Mouse (Mus musculus) cerebellum, adult 2 months (tissue): ENCODE data around the gene Alppl2. TPM values are rescaled to one million over a fixed set of nuclear protein-coding genes. Genes with fewer than 3 reads are reported as not detected.
A peak's percentile ranks its signal among the peaks of the same experiment; 100 is the strongest.

Experiments
- DNase-seq, 2 experiments: peaks; one replicate each; pipeline ENCODE4 v3.0.0; 2021
- H3K27ac ChIP-seq: fragments of 200-500 bp; 2 replicates; pipeline ENCODE4 v1.5.1; 2012; ENCODE audit warnings: low read length, control low read depth, inconsistent platforms; ENCODE audit not compliant: insufficient read depth
- H3K27me3 ChIP-seq: fragments of 200-500 bp; 2 replicates; pipeline ENCODE4 v1.6.1; 2012; ENCODE audit warnings: inconsistent platforms, mild to moderate bottlenecking, low read length, moderate library complexity; ENCODE audit not compliant: control insufficient read depth, insufficient read depth
- H3K4me1 ChIP-seq: fragments of 200-500 bp; 2 replicates; pipeline ENCODE4 v1.6.1; 2011; ENCODE audit warnings: low read length; ENCODE audit not compliant: control insufficient read depth, insufficient read depth
- H3K4me3 ChIP-seq: fragments of 200-500 bp; replicated peaks from 2 replicates; pipeline ENCODE3; 2011; ENCODE audit warnings: mild to moderate bottlenecking, low read depth, low read length, control low read depth; ENCODE audit not compliant: insufficient read depth
- CTCF ChIP-seq: fragments of 200-500 bp; IDR thresholded peaks from 2 replicates; pipeline ENCODE4 v1.5.1; 2011; ENCODE audit warnings: low read depth, mild to moderate bottlenecking, control low read depth, low read length, moderate library complexity, borderline replicate concordance; ENCODE audit not compliant: insufficient read depth
- POLR2A ChIP-seq: fragments of 200-500 bp; IDR thresholded peaks from 2 replicates; pipeline ENCODE4 v1.6.1; 2011; ENCODE audit warnings: low read length, control low read depth, borderline replicate concordance; ENCODE audit not compliant: insufficient read depth
- WGBS: fragments of 180-500 bp; shearing (Covaris S2); methylation state at CpG from one replicate; pipeline ENCODE4 v1.1.7; 2018; 5-methylcytosine and 5-hydroxymethylcytosine counted together
- polyA plus RNA-seq: library from polyadenylated mRNA; depleted of rRNA; stranded (reverse); fragments of >200 nt; gene quantifications from 2 replicates; pipeline ENCODE4 v1.2.3, GENCODE M21; 2012

The Alppl2 gene
- polyA plus RNA-seq, 1 experiment: not detected

GRCm38 (mm10) chr1:87070720-87071119 is 19.0 kb downstream of the Alppl2 start:
- DNase-seq: no peak
- 56% methylated on average over 16 of the region's 16 CpGs for WGBS
- H3K4me1 ChIP-seq: no peaks in the 10 kb centered on the region; the same call in 1 of the 2 replicates

GRCm38 (mm10) chr1:87060913-87061312 is 28.8 kb downstream of the Alppl2 start:
- H3K4me1 ChIP-seq: no peaks in the 10 kb centered on the region
- TF ChIP-seq POLR2A (no peak), CTCF (no peak)
- H3K4me3 ChIP-seq: no peak overlapping the region
- H3K27ac ChIP-seq: no peak overlapping the region
- no peak for DNase-seq
- no peaks in the 10 kb centered on the region for H3K27me3 ChIP-seq

More at GRCm38 (mm10) chr1:87070720-87071119, 19.0 kb downstream of the Alppl2 start:
- Histone ChIP-seq H3K27me3 (no peaks in the 10 kb centered on the region), H3K27ac (no peak overlapping the region), H3K4me3 (no peak overlapping the region)
- TF ChIP-seq CTCF (no peak), POLR2A (no peak)

- no peak overlapping the region for H3K27ac ChIP-seq
- no peak overlapping the region for H3K4me3 ChIP-seq
- H3K4me1 ChIP-seq: no peaks in the 10 kb centered on the region
- no peaks in the 10 kb centered on the region for H3K27me3 ChIP-seq
- 73% methylated on average over 8 of the region's 8 CpGs for WGBS
- no peak for DNase-seq
- TF ChIP-seq POLR2A (no peak), CTCF (no peak)
Observed at GRCm38 (mm10) chr1:87059042-87059665, 30.6 kb downstream of the Alppl2 start.

- WGBS: 83% methylated on average over 4 of the region's 4 CpGs
- Histone ChIP-seq H3K27me3 (no peaks in the 10 kb centered on the region), H3K4me1 (no peaks in the 10 kb centered on the region), H3K4me3 (no peak overlapping the region), H3K27ac (no peak overlapping the region)
- DNase-seq: no peak
- no peak for TF ChIP-seq POLR2A
- no peak for TF ChIP-seq CTCF
Observed at GRCm38 (mm10) chr1:87057075-87057474, 32.7 kb downstream of the Alppl2 start.

- H3K27ac ChIP-seq: no peak overlapping the region
- peaks cover 3% of the 10 kb centered on the region; the same call in 1 of the 2 replicates for H3K4me1 ChIP-seq
- peak; percentile 2; the same call in 1 of the 2 replicates for TF ChIP-seq CTCF
- TF ChIP-seq POLR2A: no peak
- WGBS: 34% methylated on average over 4 of the region's 4 CpGs
- H3K4me3 ChIP-seq: no peak overlapping the region
- H3K27me3 ChIP-seq: no peaks in the 10 kb centered on the region
- DNase-seq: no peak
Observed at GRCm38 (mm10) chr1:87051369-87051768, 38.4 kb downstream of the Alppl2 start.

GRCm38 (mm10) chr1:87050700-87051099 is 39.0 kb downstream of the Alppl2 start:
- no peaks in the 10 kb centered on the region for H3K27me3 ChIP-seq
- H3K27ac ChIP-seq: no peak overlapping the region
- 65% methylated on average over 1 of the region's 1 CpGs for WGBS
- no peak for DNase-seq
- TF ChIP-seq CTCF: no peak
- no peak for TF ChIP-seq POLR2A
- H3K4me1 ChIP-seq: peaks cover 3% of the 10 kb centered on the region; the same call in 1 of the 2 replicates
- H3K4me3 ChIP-seq: no peak overlapping the region

GRCm38 (mm10) chr1:87050072-87050471 is 39.7 kb downstream of the Alppl2 start:
- WGBS: 26% methylated on average over 3 of the region's 3 CpGs
- Histone ChIP-seq H3K27ac (no peak overlapping the region), H3K4me3 (no peak overlapping the region), H3K27me3 (no peaks in the 10 kb centered on the region), H3K4me1 (peaks cover 3% of the 10 kb centered on the region; the same call in 1 of the 2 replicates)
- TF ChIP-seq POLR2A (no peak), CTCF (no peak)
- DNase-seq: no peak

GRCm38 (mm10) chr1:87041814-87042438 is 47.8 kb downstream of the Alppl2 start:
- Histone ChIP-seq H3K27ac (no peak overlapping the region), H3K27me3 (no peaks in the 10 kb centered on the region), H3K4me3 (no peak overlapping the region), H3K4me1 (no peaks in the 10 kb centered on the region)
- peak; percentile 66 to 82 for DNase-seq
- no peak for TF ChIP-seq POLR2A
- TF ChIP-seq CTCF: peak; percentile 97
- 0% methylated on average over 1 of the region's 1 CpGs for WGBS
